Mouse (Mus musculus) kidney, embryonic 16.5 days (tissue): ENCODE measurements around the gene Rgs9. TPM values are rescaled to one million over a fixed set of nuclear protein-coding genes. Genes with fewer than 3 reads are reported as not detected.

Experiments
- ATAC-seq: fragments of 200-750 bp; cut with Nextera tagmentation; 2 replicates; pipeline ENCODE4 v1.8.0; 2017; ENCODE audit warnings: moderate TSS enrichment; ENCODE audit not compliant: low FRiP score, low TSS enrichment
- H3K27ac ChIP-seq: fragments of 300-500 bp; sonication (generic); 2 replicates; pipeline ENCODE4 v1.5.1; 2014; ENCODE audit warnings: low read length
- H3K27me3 ChIP-seq: fragments of 300-500 bp; sonication (generic); 2 replicates; pipeline ENCODE4 v1.6.1; 2014; ENCODE audit warnings: low read length, control low read depth, mixed read lengths; ENCODE audit not compliant: insufficient read depth
- H3K36me3 ChIP-seq: fragments of 300-500 bp; sonication (generic); 2 replicates; pipeline ENCODE4 v1.6.1; 2014; ENCODE audit warnings: low read length, control low read depth, mixed read lengths; ENCODE audit not compliant: insufficient read depth
- H3K4me1 ChIP-seq: fragments of 300-500 bp; sonication (generic); 2 replicates; pipeline ENCODE4 v1.6.1; 2014; ENCODE audit warnings: low read length, control low read depth, mixed read lengths; ENCODE audit not compliant: insufficient read depth
- H3K4me2 ChIP-seq: fragments of 300-500 bp; sonication (generic); replicated peaks from 2 replicates; pipeline ENCODE4 v1.6.1; 2014; ENCODE audit warnings: low read depth, low read length
- H3K4me3 ChIP-seq: fragments of 300-500 bp; sonication (generic); 2 replicates; pipeline ENCODE4 v1.5.1; 2014; ENCODE audit warnings: mild to moderate bottlenecking, low read length
- H3K9ac ChIP-seq: fragments of 300-500 bp; sonication (generic); replicated peaks from 2 replicates; pipeline ENCODE4 v1.6.1; 2014; ENCODE audit warnings: low read length
- H3K9me3 ChIP-seq: fragments of 300-500 bp; sonication (generic); 2 replicates; pipeline ENCODE4 v1.6.1; 2016; ENCODE audit warnings: low read length, control low read depth
- WGBS: fragments of 180-500 bp; shearing (Covaris S2); extraction: QIAGEN DNeasy Blood & Tissue Kit; methylation state at CpG from one replicate; pipeline ENCODE4 v1.1.7; 2014; 5-methylcytosine and 5-hydroxymethylcytosine counted together
- polyA plus RNA-seq: library from polyadenylated mRNA; unstranded; fragments of >200 nt; fragmentation: Nextera tagmentation; extraction: Ambion mirVana; gene quantifications from 2 replicates; pipeline ENCODE4 v1.2.1, GENCODE M21; 2015

The Rgs9 gene
- polyA plus RNA-seq, 1 experiment from 2014 or later = 1.2 TPM

- Histone ChIP-seq H3K9me3 (no peaks in the 10 kb centered on the region), H3K9ac (no peak overlapping the region), H3K27me3 (no peaks in the 10 kb centered on the region), H3K4me3 (no peak overlapping the region), H3K4me1 (no peaks in the 10 kb centered on the region), H3K36me3 (no peaks in the 10 kb centered on the region), H3K27ac (no peak overlapping the region), H3K4me2 (no peak overlapping the region)
- peak; percentile 15; the same call in 1 of the 2 replicates for ATAC-seq
- 20% methylated on average over 5 of the region's 5 CpGs for WGBS
These were observed 45.4 kb downstream of the Rgs9 start for GRCm38 (mm10) chr11:109252483-109252882.

- 89% methylated on average over 4 of the region's 4 CpGs for WGBS
- no peak for ATAC-seq
- Histone ChIP-seq H3K9me3 (no peaks in the 10 kb centered on the region), H3K36me3 (no peaks in the 10 kb centered on the region), H3K4me1 (no peaks in the 10 kb centered on the region), H3K4me3 (no peak overlapping the region), H3K9ac (no peak overlapping the region), H3K27ac (no peak overlapping the region), H3K4me2 (no peak overlapping the region), H3K27me3 (no peaks in the 10 kb centered on the region)
These were observed 47.4 kb downstream of the Rgs9 start for GRCm38 (mm10) chr11:109250566-109250965.

- WGBS = 53% methylated on average over 3 of the region's 3 CpGs
- no peak for ATAC-seq
- H3K9me3 ChIP-seq = no peaks in the 10 kb centered on the region
These were observed 51.0 kb downstream of the Rgs9 start for GRCm38 (mm10) chr11:109246920-109247319.

GRCm38 (mm10) chr11:109244635-109245360 lies 53.1 kb downstream of the Rgs9 start:
- WGBS = 24% methylated on average over 23 of the region's 23 CpGs
- Histone ChIP-seq H3K9me3 (no peaks in the 10 kb centered on the region), H3K36me3 (no peaks in the 10 kb centered on the region), H3K4me1 (no peaks in the 10 kb centered on the region), H3K9ac (no peak overlapping the region), H3K4me2 (peak overlapping the region; percentile 42), H3K27me3 (0 out of 2 replicates have a peak, but pooled peaks cover 3% of the 10 kb centered on the region), H3K27ac (no peak overlapping the region), H3K4me3 (no peak overlapping the region)
- peak; percentile 86 for ATAC-seq

More at GRCm38 (mm10) chr11:109246920-109247319, 51.0 kb downstream of the Rgs9 start:
- H3K9ac ChIP-seq = no peak overlapping the region
- no peaks in the 10 kb centered on the region for H3K4me1 ChIP-seq
- no peak overlapping the region for H3K27ac ChIP-seq
- H3K4me2 ChIP-seq = no peak overlapping the region
- no peak overlapping the region for H3K4me3 ChIP-seq
- 0 out of 2 replicates have a peak, but pooled peaks cover 3% of the 10 kb centered on the region for H3K27me3 ChIP-seq
- H3K36me3 ChIP-seq = no peaks in the 10 kb centered on the region

GRCm38 (mm10) chr11:109240126-109240525 lies 57.8 kb downstream of the Rgs9 start:
- Histone ChIP-seq H3K9ac (no peak overlapping the region), H3K4me1 (no peaks in the 10 kb centered on the region), H3K4me2 (no peak overlapping the region), H3K27ac (no peak overlapping the region), H3K36me3 (no peaks in the 10 kb centered on the region), H3K4me3 (no peak overlapping the region), H3K27me3 (0 out of 2 replicates have a peak, but pooled peaks cover 5% of the 10 kb centered on the region), H3K9me3 (no peaks in the 10 kb centered on the region)
- 74% methylated on average over 4 of the region's 4 CpGs for WGBS
- ATAC-seq = no peak

- Histone ChIP-seq H3K9ac (no peak overlapping the region), H3K27ac (no peak overlapping the region), H3K4me1 (no peaks in the 10 kb centered on the region), H3K27me3 (0 out of 2 replicates have a peak, but pooled peaks cover 2% of the 10 kb centered on the region), H3K4me3 (no peak overlapping the region), H3K36me3 (no peaks in the 10 kb centered on the region), H3K9me3 (no peaks in the 10 kb centered on the region), H3K4me2 (no peak overlapping the region)
- 86% methylated on average over 6 of the region's 6 CpGs for WGBS
- no peak for ATAC-seq
These were observed 59.3 kb downstream of the Rgs9 start for GRCm38 (mm10) chr11:109238671-109239070.

GRCm38 (mm10) chr11:109237796-109238195 lies 60.1 kb downstream of the Rgs9 start:
- H3K4me2 ChIP-seq = no peak overlapping the region
- no peak overlapping the region for H3K4me3 ChIP-seq
- no peak overlapping the region for H3K27ac ChIP-seq
- H3K9me3 ChIP-seq = no peaks in the 10 kb centered on the region
- WGBS = 57% methylated on average over 8 of the region's 8 CpGs
- H3K4me1 ChIP-seq = no peaks in the 10 kb centered on the region
- no peak for ATAC-seq
- H3K9ac ChIP-seq = no peak overlapping the region
- 0 out of 2 replicates have a peak, but pooled peaks cover 2% of the 10 kb centered on the region for H3K27me3 ChIP-seq
- no peaks in the 10 kb centered on the region for H3K36me3 ChIP-seq

GRCm38 (mm10) chr11:109233627-109234026 lies 64.3 kb downstream of the Rgs9 start:
- Histone ChIP-seq H3K9ac (no peak overlapping the region), H3K9me3 (no peaks in the 10 kb centered on the region), H3K36me3 (no peaks in the 10 kb centered on the region), H3K27me3 (no peaks in the 10 kb centered on the region), H3K27ac (no peak overlapping the region), H3K4me2 (no peak overlapping the region), H3K4me1 (no peaks in the 10 kb centered on the region), H3K4me3 (no peak overlapping the region)
- ATAC-seq = no peak
- 81% methylated on average over 3 of the region's 3 CpGs for WGBS

- Histone ChIP-seq H3K9me3 (no peaks in the 10 kb centered on the region), H3K36me3 (no peaks in the 10 kb centered on the region), H3K4me3 (no peak overlapping the region), H3K4me1 (no peaks in the 10 kb centered on the region), H3K9ac (no peak overlapping the region), H3K4me2 (no peak overlapping the region), H3K27me3 (no peaks in the 10 kb centered on the region), H3K27ac (no peak overlapping the region)
- ATAC-seq = no peak
- 73% methylated on average over 6 of the region's 6 CpGs for WGBS
These were observed 65.1 kb downstream of the Rgs9 start for GRCm38 (mm10) chr11:109232811-109233210.

GRCm38 (mm10) chr11:109227139-109227538 lies 70.8 kb downstream of the Rgs9 start:
- H3K4me3 ChIP-seq = no peak overlapping the region
- no peak overlapping the region for H3K9ac ChIP-seq
- H3K36me3 ChIP-seq = no peaks in the 10 kb centered on the region
- no peak overlapping the region for H3K27ac ChIP-seq
- no peak overlapping the region for H3K4me2 ChIP-seq
- no peaks in the 10 kb centered on the region for H3K4me1 ChIP-seq
- H3K27me3 ChIP-seq = no peaks in the 10 kb centered on the region
- WGBS = 87% methylated on average over 12 of the region's 12 CpGs
- H3K9me3 ChIP-seq = no peaks in the 10 kb centered on the region
- ATAC-seq = no peak
